Mouse (Mus musculus) gastrocnemius, adult 2 months (tissue): ENCODE results near the gene Zfp319. TPM values are rescaled to one million over a fixed set of nuclear protein-coding genes. Genes with fewer than 3 reads are reported as not detected.

Source experiments
- DNase-seq: peaks from one replicate; pipeline ENCODE4 v3.0.0; 2022
- H3K27ac ChIP-seq: fragments of 200-600 bp; 2 replicates; pipeline ENCODE4 v1.8.1; 2022; ENCODE audit warnings: mild to moderate bottlenecking
- H3K4me3 ChIP-seq: fragments of 200-600 bp; 2 replicates; pipeline ENCODE4 v1.8.1; 2022; ENCODE audit warnings: mild to moderate bottlenecking, moderate library complexity
- CTCF ChIP-seq: fragments of 200-600 bp; IDR thresholded peaks from 2 replicates; pipeline ENCODE4 v1.8.1; 2022; ENCODE audit warnings: antibody characterized with exemption, mild to moderate bottlenecking, moderate library complexity
- intact Hi-C: fragments of 180-260 bp; cut with DNase I; formaldehyde crosslinking; loops from one replicate; pipeline ENCODE4 v1.15.1; 2025
- total RNA-seq, 2 experiments: library from RNA; stranded (reverse); gene quantifications; 2 replicates each; pipeline ENCODE4 v1.2.3; 2021

Gene Zfp319
- total RNA-seq, 2 experiments from 2014 or later: 3.3 to 4.4 TPM

DNA sequence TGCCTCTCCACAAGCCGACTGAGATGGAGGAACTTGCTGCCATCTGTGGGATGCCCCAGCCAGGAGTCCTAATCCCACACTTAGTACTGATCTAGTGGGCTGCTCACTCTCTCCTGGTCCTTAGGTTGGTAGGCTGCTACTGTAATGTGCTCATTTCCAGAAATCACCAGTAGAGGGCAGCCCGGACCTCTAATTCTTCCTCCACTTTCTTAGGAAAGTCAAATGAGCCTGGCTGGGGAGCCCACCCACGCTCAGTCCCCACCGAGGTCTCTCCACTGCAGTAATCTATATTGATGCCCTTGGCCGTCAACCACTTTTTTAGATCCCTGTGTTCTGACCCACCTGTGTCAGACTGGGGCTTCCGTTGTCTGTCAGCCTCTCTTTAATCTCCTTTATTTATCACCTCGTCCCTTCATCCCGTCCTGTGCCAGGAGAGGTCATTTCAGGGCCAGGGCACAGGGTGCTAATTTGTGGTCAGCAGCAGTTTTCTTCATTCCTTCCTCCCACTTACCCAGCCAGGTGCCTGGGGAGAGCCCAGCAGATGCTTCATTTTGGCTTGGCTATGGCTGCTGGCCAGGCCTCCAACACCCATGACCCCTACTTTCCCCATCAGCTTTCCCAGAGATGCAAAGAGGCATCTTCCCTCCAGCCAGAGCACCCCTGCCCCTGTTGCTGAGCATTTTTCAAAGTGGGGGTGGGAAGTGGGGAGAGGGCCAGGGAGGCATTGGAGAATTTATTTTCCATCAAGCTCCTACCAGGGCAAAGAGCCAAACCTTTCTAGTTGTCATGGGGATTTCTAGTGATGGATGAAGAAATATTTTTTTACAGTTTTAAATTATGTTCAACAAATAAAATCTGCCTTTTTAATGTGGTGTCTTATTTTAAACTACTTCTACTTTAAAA lies 15.1 kb upstream of the Zfp319 start:
- intact Hi-C loops: loop anchor here (1.0 to 5.0 kb wide), 4 partner anchors 84 to 350 kb away; no protein-coding TSS in a partner anchor
- H3K4me3 ChIP-seq: no peak overlapping the region
- H3K27ac ChIP-seq: no peak overlapping the region
- peak; percentile 67 for DNase-seq
- peak; percentile 83 for TF ChIP-seq CTCF

GRCm38 (mm10) chr8:95344668-95345067 lies 12.9 kb upstream of the Zfp319 start:
- H3K4me3 ChIP-seq: no peak overlapping the region
- DNase-seq: no peak
- TF ChIP-seq CTCF: peak; percentile 32; the same call in 1 of the 2 replicates
- intact Hi-C loops: loop anchor here (5.0 kb wide), 2 partner anchors 143 to 353 kb away; no protein-coding TSS in a partner anchor
- no peak overlapping the region for H3K27ac ChIP-seq

DNA sequence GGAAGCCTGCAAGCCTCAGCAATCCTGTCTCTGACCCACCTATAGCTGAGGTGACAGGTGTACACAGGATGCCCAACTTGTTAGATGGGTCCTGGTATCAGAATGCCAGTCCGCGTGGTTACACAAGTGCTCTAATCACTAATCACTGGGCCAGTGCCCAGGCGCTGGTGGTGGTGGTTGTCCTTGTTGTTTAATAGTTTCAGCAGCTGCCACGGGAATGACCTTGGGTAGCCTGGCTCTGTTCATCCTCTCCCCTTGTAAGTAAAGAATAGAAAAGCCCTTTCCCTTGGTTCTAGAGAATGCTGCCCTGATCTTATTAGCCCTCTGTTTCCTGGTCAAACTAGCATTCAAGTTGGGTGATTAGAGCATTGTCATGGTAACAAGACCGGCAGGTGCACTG lies 10.0 kb upstream of the Zfp319 start:
- no peak overlapping the region for H3K27ac ChIP-seq
- H3K4me3 ChIP-seq: no peak overlapping the region
- no peak for DNase-seq
- intact Hi-C loops: no loop called here
- no peak for TF ChIP-seq CTCF

- no peak overlapping the region for H3K27ac ChIP-seq
- intact Hi-C loops: loop anchor here (10.0 kb wide), 1 partner anchor 298 kb away; the partner anchor contains the start of gene Gins3
- H3K4me3 ChIP-seq: no peak overlapping the region
- no peak for DNase-seq
- no peak for TF ChIP-seq CTCF
Measured at GRCm38 (mm10) chr8:95336363-95336762, 4.6 kb upstream of the Zfp319 start.

GRCm38 (mm10) chr8:95335706-95336105 lies 4.0 kb upstream of the Zfp319 start:
- DNase-seq: no peak
- H3K4me3 ChIP-seq: no peak overlapping the region
- intact Hi-C loops: loop anchor here (10.0 kb wide), 1 partner anchor 299 kb away; the partner anchor contains the start of gene Gins3
- H3K27ac ChIP-seq: no peak overlapping the region
- TF ChIP-seq CTCF: no peak

DNA sequence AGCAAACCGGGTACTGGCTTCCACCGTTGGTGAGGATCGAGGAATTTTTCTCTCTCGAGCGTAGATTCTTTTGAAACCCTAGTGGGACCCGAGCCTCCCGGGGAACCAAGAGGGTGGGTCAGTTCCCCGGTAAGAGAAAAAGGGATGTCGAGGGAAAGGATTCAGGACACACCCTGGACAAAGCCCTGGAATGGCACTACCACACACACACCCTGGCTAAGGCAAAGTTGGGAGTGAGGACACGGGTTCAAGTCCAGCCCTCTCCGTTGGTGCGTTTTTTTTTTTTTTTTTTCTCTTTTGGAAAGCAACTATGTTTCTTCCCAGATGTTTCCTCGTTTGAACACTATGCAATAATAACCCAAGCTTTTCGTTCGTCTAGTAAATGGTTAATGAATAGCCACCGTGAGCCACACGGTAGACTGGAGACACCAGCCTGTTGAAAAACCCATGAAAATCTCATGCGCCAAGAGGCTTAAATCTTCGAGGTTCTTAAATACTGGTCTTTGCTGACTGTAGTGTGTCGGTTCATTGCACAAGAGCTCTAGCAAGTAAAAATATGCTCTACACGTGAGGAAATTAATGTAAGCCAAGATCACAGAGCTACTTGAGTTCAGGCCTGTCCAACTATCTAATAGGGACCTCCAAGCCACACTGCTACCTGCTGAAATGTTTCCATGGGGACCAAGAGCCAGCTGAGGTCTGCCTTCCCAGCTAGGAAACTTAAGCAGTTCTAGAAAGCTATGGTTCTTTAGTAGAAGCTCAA lies 868 bp upstream of the Zfp319 start:
- peak overlapping the region; percentile 98 for H3K27ac ChIP-seq
- TF ChIP-seq CTCF: no peak
- intact Hi-C loops: loop anchor here (5.0 to 10.0 kb wide), 3 partner anchors 100 to 302 kb away; partner anchors contain the start of genes Cfap20, Gins3 and Katnb1
- no peak for DNase-seq
- peak overlapping the region; percentile 97 for H3K4me3 ChIP-seq

DNA sequence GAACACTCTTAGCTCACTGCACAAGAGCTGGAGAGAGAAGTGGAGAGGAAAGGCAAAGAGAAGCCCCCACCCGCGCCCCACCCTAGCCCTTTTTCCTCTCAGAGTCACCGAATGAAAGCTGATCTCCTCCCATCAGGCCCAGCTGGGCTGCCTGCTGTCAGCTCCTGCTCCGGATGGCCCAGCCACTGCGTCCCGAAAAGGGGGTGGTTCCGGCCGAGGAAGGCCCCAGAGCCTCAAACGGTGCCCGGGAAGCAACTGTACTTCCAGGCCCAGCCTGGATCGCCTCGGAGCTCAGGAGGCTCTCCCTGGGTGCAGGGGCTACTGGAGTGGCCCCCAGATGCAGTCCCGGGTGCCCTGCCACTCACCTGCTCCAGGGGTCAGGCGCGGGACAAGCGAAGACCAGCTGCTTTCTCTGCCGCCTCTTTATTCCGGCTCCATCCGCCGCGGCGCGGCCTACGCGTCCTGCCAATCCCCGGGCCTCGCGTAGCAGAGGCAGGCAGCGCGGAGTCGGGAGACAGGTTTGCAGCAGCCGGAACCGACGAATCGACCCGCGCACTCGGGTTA lies 512 bp downstream of the Zfp319 start:
- Histone ChIP-seq H3K27ac (peak overlapping the region; percentile 98), H3K4me3 (peak overlapping the region; percentile 97)
- no peak for DNase-seq
- no peak for TF ChIP-seq CTCF
- intact Hi-C loops: loop anchor here (1.0 to 10.0 kb wide), 4 partner anchors 76 to 304 kb away; partner anchors contain the start of genes Cfap20, Gins3 and Katnb1

- no peak for DNase-seq
- no peak for TF ChIP-seq CTCF
- intact Hi-C loops: loop anchor here (5.0 to 10.0 kb wide), 3 partner anchors 102 to 304 kb away; partner anchors contain the start of genes Cfap20, Gins3 and Katnb1
- Histone ChIP-seq H3K27ac (peak overlapping the region; percentile 98), H3K4me3 (peak overlapping the region; percentile 97)
Measured at GRCm38 (mm10) chr8:95330367-95330766, 1.4 kb downstream of the Zfp319 start.

DNA sequence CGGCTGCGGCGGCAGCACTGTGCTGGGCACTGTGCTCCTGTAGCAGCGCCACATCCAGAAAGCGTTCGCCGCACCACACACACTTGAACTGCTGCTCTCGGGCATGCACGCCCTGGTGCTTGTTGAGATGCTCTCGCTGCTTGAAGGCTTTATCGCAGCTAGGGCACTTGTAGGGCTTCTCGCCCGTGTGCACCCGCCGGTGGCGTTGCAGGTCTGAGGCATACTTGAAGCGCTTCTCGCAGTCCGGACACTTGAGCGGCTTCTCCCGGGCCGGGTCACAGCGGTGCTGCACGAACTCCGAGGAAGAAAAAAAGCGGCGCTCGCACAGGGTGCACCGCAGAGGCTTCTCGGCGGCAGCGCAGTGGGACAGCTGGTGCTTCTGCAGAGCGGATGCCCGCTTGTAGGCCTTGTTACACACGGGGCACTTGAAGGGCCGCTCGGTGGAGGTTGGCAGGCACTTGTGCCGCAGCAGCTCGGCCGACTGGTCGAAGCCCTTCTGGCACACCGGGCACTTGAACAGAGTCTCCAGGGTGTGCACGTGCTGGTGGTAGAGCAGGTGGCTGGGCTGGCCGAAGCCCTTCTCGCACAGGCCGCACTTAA lies 3.8 kb downstream of the Zfp319 start:
- TF ChIP-seq CTCF: no peak
- H3K27ac ChIP-seq: no peak overlapping the region
- no peak for DNase-seq
- intact Hi-C loops: no loop called here
- H3K4me3 ChIP-seq: no peak overlapping the region

DNA sequence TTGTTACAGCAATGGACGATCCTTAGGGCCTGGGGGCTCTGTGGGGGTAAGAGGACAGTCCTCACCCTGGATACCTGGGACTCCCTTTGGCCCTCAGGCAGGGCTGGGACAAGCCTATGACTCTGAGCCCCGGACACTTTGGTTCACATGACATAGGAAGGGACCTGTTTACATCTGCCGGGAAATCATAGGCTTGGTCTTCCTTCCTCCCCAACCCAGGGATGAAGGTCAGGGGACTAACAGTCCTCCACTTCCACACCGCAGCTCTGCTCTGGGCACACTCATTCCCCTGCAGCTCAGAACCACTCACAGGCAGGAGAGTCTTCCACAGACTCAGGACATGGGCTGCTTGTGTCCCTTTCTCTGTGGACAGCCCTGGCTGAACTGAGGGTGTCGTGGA lies 4.9 kb downstream of the Zfp319 start:
- intact Hi-C loops: no loop called here
- TF ChIP-seq CTCF: no peak
- Histone ChIP-seq H3K4me3 (no peak overlapping the region), H3K27ac (no peak overlapping the region)
- no peak for DNase-seq

DNA sequence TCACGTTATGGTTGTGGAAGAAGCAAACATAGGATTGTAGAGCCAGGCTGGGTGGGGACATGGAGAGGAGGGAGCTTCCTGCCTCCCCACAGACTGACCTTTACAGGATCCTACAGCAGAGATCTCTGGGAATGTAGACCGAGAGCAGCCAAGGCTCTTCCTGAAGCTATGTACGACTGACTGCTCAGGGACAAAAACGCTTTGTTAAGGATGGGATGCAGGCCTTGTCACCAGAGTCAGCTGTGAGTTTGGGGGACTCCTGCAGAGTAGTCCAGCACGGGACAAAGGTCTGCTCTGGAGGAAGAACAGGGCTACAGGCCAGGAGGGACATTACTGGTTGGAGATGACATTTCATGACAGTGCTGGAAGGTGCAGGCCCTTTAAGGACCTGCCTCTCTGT lies 7.1 kb downstream of the Zfp319 start:
- TF ChIP-seq CTCF: no peak
- Histone ChIP-seq H3K4me3 (no peak overlapping the region), H3K27ac (no peak overlapping the region; the same call in 1 of the 2 replicates)
- DNase-seq: no peak
- intact Hi-C loops: no loop called here

DNA sequence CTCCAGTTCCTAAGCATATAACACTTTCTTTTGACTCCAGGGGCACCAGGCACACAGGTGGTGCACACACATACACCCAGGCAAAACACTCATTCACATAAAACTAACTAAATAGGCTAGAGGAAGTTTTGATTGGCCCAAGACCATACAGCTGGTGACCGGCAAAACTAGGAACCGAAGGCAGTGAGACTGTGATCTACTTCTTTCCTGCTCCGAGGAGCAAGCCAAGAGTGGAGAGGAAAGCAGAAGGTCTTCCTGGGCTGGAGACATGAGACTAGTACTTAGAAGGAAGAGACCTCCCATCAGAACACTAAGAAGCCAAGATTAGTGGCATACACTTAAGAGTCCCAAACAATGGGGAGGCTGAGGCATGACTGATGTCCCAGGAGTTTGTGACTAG lies 8.5 kb downstream of the Zfp319 start:
- Histone ChIP-seq H3K4me3 (no peak overlapping the region), H3K27ac (no peak overlapping the region)
- intact Hi-C loops: no loop called here
- no peak for TF ChIP-seq CTCF
- no peak for DNase-seq
